Mouse (Mus musculus): Measurements from ENCODE around the gene Pla2g16. TPM values are rescaled to one million over a fixed set of nuclear protein-coding genes. Genes with fewer than 3 reads are reported as not detected.

Pla2g16 gene
- 90.9 and 381 TPM in 2 replicates for polyA plus RNA-seq (2012; rRNA removed; ENCODE audit: low replicate concordance)

GRCm38 (mm10) chr19:7557328-7557822, at the start of gene Pla2g16:
Gene Pla2g16, plus strand, starts transcription at chr19:7557459.

DNA sequence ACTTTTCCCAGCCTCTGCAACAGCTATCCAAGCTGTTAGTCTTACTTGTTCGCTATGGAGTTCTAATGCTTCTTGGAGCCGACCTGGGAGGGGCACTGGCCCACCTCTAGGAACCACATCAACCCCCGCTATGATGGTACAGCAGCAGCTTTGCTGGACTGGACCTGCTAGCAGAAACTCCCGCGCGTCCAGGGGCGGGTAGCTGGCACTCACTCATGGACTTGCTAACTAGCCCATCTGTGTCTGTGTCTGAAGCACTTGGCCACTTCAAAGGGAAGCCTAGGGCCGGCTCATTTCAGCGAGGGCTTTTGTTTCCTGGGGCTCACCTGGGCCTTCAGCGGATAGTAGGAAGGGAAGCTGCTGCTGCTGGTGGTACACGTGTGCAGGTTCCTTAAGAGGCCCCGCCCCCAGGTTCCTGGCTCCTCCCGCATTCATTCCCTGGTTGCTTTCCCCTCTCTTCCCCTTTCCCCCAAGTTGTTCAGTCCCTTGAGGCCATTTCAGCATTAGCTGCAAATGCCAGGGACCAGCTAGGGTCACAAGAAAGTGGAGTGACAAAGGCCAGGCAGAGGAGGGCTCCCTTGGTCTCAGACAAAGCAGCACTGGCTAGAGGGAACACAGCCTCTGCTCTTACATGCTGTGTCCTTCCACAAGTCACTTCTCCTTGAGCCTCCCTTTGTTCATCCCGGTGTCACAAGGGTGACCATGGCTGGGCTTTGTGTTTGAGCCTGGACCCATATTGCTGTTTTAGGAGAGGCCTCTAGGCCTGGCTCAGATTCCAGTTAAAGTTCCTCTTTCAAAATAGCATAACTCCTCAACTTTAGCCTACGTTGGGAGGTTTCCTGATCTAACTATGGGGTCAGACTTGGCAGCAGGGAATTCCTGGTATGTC, 49.8 kb downstream of the Pla2g16 start, which contains the start of gene Lgals12:
Gene Lgals12 (minus strand): TSS at position 393 of the 889 bp plus-strand sequence.

DNA sequence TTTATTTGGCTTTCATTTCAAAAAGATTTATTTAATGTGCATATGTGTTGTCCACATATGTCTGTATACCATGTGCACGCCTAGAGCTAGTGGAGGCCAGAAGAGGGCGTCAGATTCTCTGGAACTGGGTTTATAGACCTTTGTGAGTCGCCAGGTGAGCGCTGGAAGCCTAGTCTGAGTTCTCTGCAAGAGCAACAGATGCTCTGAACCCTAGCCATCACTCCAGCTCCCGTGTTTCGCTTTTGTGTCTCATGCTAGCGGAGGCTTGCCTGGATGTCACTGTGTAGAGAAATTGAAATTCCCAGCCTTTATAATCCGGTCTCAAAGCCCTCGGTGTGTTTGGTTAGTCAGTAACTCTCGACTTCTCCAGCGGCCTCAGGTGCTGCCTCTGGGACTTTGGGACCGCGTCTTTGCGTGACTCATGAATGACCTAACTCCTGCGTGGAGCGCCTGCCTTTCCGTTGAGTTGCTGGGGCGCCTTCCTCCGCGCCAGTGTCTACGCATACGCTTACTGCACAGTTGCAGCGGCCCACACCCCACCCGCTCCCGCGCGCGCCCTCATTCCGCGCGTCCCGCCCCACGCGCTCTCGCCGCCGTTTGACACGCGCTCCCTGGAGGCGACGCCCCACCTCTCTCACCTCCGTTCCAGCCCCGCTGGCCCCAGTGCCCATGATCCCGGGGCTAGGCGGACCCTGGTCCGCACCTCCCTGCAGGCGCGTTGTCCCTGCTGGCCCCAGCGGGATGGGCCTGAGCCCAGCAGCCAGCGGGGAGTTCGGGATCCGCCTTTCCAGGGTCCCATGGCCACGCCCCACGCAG, 54.9 kb downstream of the Pla2g16 start, which contains the start of gene Hrasls5:
Gene Hrasls5 (plus strand): TSS at position 600 of the 816 bp plus-strand sequence.

Other genes with a start within 250 kb of the Pla2g16 start
- 58.0 and 85.6 TPM in 2 replicates for gene Mark2, start 215.6 kb upstream of the Pla2g16 start, polyA plus RNA-seq (2012; rRNA removed; ENCODE audit: low replicate concordance)
- gene Spindoc, start 174.5 kb upstream of the Pla2g16 start, polyA plus RNA-seq (2012; rRNA removed; ENCODE audit: low replicate concordance) = 17.4 and 27.2 TPM in 2 replicates
- gene 2700081O15Rik, start 139.8 kb upstream of the Pla2g16 start, polyA plus RNA-seq (2012; rRNA removed; ENCODE audit: low replicate concordance) = 38.2 and 70.4 TPM in 2 replicates
- gene Rtn3, start 74.2 kb upstream of the Pla2g16 start, polyA plus RNA-seq (2012; rRNA removed; ENCODE audit: low replicate concordance) = 121 and 206 TPM in 2 replicates
- gene Atl3, start 63.4 kb upstream of the Pla2g16 start, polyA plus RNA-seq (2012; rRNA removed; ENCODE audit: low replicate concordance) = 40.7 and 44.2 TPM in 2 replicates
- gene Lgals12, start 49.7 kb downstream of the Pla2g16 start, polyA plus RNA-seq (2012; rRNA removed; ENCODE audit: low replicate concordance) = 57.4 and 110 TPM in 2 replicates
- 0.24 and 0.56 TPM in 2 replicates for gene Hrasls5, start 55.1 kb downstream of the Pla2g16 start, polyA plus RNA-seq (2012; rRNA removed; ENCODE audit: low replicate concordance)
- not detected in 2 replicates for gene Slc22a19, start 153.9 kb downstream of the Pla2g16 start, polyA plus RNA-seq (2012; rRNA removed; ENCODE audit: low replicate concordance)
- gene Slc22a26, start 245.2 kb downstream of the Pla2g16 start, polyA plus RNA-seq (2012; rRNA removed; ENCODE audit: low replicate concordance) = not detected in 2 replicates